Mouse (Mus musculus): ENCODE results near the gene 1700092M07Rik.

- TF ChIP-seq CTCF (conservative IDR thresholded peaks at IDR 0.05; ENCODE audit: low read length) = no peak
- no peak for TF ChIP-seq POU5F1 (IDR thresholded peaks at IDR 0.05; ENCODE audit: borderline replicate concordance, low read length)
Measured at GRCm38 (mm10) chr19:8713997-8714652, 26.4 kb upstream of the 1700092M07Rik start.

Data from E14TG2a.4 (cell line).